Mouse (Mus musculus) liver, adult (tissue): Measurements from ENCODE around the gene Srrm3.

ENCODE experiments used
- GATA4 ChIP-seq: IDR thresholded peaks from 2 replicates; pipeline ENCODE4 v1.6.1; 2014; ENCODE audit warnings: mild to moderate bottlenecking, low read length; ENCODE audit not compliant: insufficient replicate concordance

Srrm3 gene

GRCm38 (mm10) chr5:135806555-135807262 lies at the start of gene Srrm3:
TSS of gene Srrm3 (plus strand) at chr5:135806890.
- no peak; the same call in 1 of the 2 replicates for TF ChIP-seq GATA4

- TF ChIP-seq GATA4, result no peak
These were observed 44.8 kb upstream of the Srrm3 start for GRCm38 (mm10) chr5:135761881-135762280.

- no peak for TF ChIP-seq GATA4
These were observed 43.2 kb upstream of the Srrm3 start for GRCm38 (mm10) chr5:135763526-135763925.

GRCm38 (mm10) chr5:135764971-135765370 lies 41.7 kb upstream of the Srrm3 start:
- no peak for TF ChIP-seq GATA4

GRCm38 (mm10) chr5:135772519-135772918 lies 34.2 kb upstream of the Srrm3 start:
- TF ChIP-seq GATA4, result no peak

GRCm38 (mm10) chr5:135776546-135776945 lies 30.1 kb upstream of the Srrm3 start:
- no peak for TF ChIP-seq GATA4

GRCm38 (mm10) chr5:135777796-135778470 lies 28.8 kb upstream of the Srrm3 start, which contains the start of gene Styxl1:
TSS of gene Styxl1 (minus strand) at chr5:135778385.
- no peak for TF ChIP-seq GATA4

- TF ChIP-seq GATA4, result peak; percentile 33; the same call in 1 of the 2 replicates
These were observed 27.9 kb upstream of the Srrm3 start, which contains the start of gene Mdh2 for GRCm38 (mm10) chr5:135778471-135779445. TSS of gene Mdh2 (plus strand) at chr5:135778480.

GRCm38 (mm10) chr5:135780331-135780730 lies 26.4 kb upstream of the Srrm3 start:
- TF ChIP-seq GATA4, result no peak

GRCm38 (mm10) chr5:135782901-135783300 lies 23.8 kb upstream of the Srrm3 start:
- peak; percentile 88 for TF ChIP-seq GATA4

GRCm38 (mm10) chr5:135793996-135794858 lies 12.5 kb upstream of the Srrm3 start:
- TF ChIP-seq GATA4, result peak; percentile 40; the same call in 1 of the 2 replicates

- no peak for TF ChIP-seq GATA4
These were observed 11.9 kb upstream of the Srrm3 start for GRCm38 (mm10) chr5:135794859-135795181.

- TF ChIP-seq GATA4, result no peak
These were observed 6.9 kb upstream of the Srrm3 start for GRCm38 (mm10) chr5:135799746-135800145.

- TF ChIP-seq GATA4, result no peak
These were observed 5.8 kb upstream of the Srrm3 start for GRCm38 (mm10) chr5:135800927-135801326.
